Mouse (Mus musculus) thymus, adult 2 months (tissue): ENCODE data around the gene Ccdc15.

ENCODE experiments used
- CTCF ChIP-seq: fragments of 200-500 bp; IDR thresholded peaks from 2 replicates; pipeline ENCODE4 v1.5.1; 2012; ENCODE audit warnings: mild to moderate bottlenecking, control low read depth, low read length, moderate library complexity, borderline replicate concordance; ENCODE audit not compliant: control insufficient read depth, poor library complexity, insufficient read depth; ENCODE audit errors: extremely low read depth
- POLR2A ChIP-seq: fragments of 200-500 bp; IDR thresholded peaks from 2 replicates; pipeline ENCODE4 v1.6.1; 2012; ENCODE audit warnings: mild to moderate bottlenecking, low read length, control low read depth, moderate library complexity; ENCODE audit not compliant: control insufficient read depth, poor library complexity, insufficient read depth; ENCODE audit errors: extremely low read depth

- TF ChIP-seq POLR2A: no peak
- TF ChIP-seq CTCF: 0 out of 2 replicates have a peak, but pooled peaks have one; percentile 49
These were observed 99.8 kb downstream of the Ccdc15 start for GRCm38 (mm10) chr9:37248381-37248906.
